Mouse (Mus musculus): ENCODE data around the gene Lama5.
A peak's percentile ranks its signal among the peaks of the same experiment; 100 is the strongest.

Gene Lama5

GRCm38 (mm10) chr2:180224647-180225043, 1.0 kb downstream of the Lama5 start:
- no peak for DNase-seq

- peak; percentile 77 for DNase-seq
Observed at GRCm38 (mm10) chr2:180222250-180222649, 3.4 kb downstream of the Lama5 start.

- peak; percentile 56 for DNase-seq
Observed at GRCm38 (mm10) chr2:180221051-180221450, 4.6 kb downstream of the Lama5 start.

- DNase-seq: peak; percentile 73
Observed at GRCm38 (mm10) chr2:180220165-180220564, 5.5 kb downstream of the Lama5 start.

- no peak for DNase-seq
Observed at GRCm38 (mm10) chr2:180219145-180219943, 6.3 kb downstream of the Lama5 start.

GRCm38 (mm10) chr2:180218677-180219076, 7.0 kb downstream of the Lama5 start:
- DNase-seq: peak; percentile 84

- DNase-seq: no peak
Observed at GRCm38 (mm10) chr2:180218241-180218640, 7.4 kb downstream of the Lama5 start.

- DNase-seq: peak; percentile 95
Observed at GRCm38 (mm10) chr2:180217587-180217986, 8.1 kb downstream of the Lama5 start.

- no peak for DNase-seq
Observed at GRCm38 (mm10) chr2:180216921-180217320, 8.7 kb downstream of the Lama5 start.

- DNase-seq: peak; percentile 83
Observed at GRCm38 (mm10) chr2:180215951-180216350, 9.7 kb downstream of the Lama5 start.

GRCm38 (mm10) chr2:180215011-180215461, 10.6 kb downstream of the Lama5 start:
- DNase-seq: peak; percentile 69

GRCm38 (mm10) chr2:180214352-180214978, 11.2 kb downstream of the Lama5 start:
- peak; percentile 66 for DNase-seq

- DNase-seq: no peak
Observed at GRCm38 (mm10) chr2:180212255-180212654, 13.4 kb downstream of the Lama5 start.

- DNase-seq: no peak
Observed at GRCm38 (mm10) chr2:180208976-180209375, 16.7 kb downstream of the Lama5 start.

- peak; percentile 77 for DNase-seq
Observed at GRCm38 (mm10) chr2:180207840-180208239, 17.8 kb downstream of the Lama5 start.

- no peak for DNase-seq
Observed at GRCm38 (mm10) chr2:180205956-180206280, 19.7 kb downstream of the Lama5 start.

- DNase-seq: no peak
Observed at GRCm38 (mm10) chr2:180205083-180205955, 20.3 kb downstream of the Lama5 start.

GRCm38 (mm10) chr2:180204501-180204900, 21.2 kb downstream of the Lama5 start:
- DNase-seq: no peak

GRCm38 (mm10) chr2:180202805-180203204, 22.9 kb downstream of the Lama5 start:
- no peak for DNase-seq

GRCm38 (mm10) chr2:180202263-180202662, 23.4 kb downstream of the Lama5 start:
- DNase-seq: no peak

- no peak for DNase-seq
Observed at GRCm38 (mm10) chr2:180201303-180201702, 24.4 kb downstream of the Lama5 start.

GRCm38 (mm10) chr2:180200681-180201080, 25.0 kb downstream of the Lama5 start:
- no peak for DNase-seq

- DNase-seq: no peak
Observed at GRCm38 (mm10) chr2:180198782-180199181, 26.9 kb downstream of the Lama5 start.

Data from kidney, postnatal 14 days (tissue).